Mouse (Mus musculus): ENCODE measurements around the gene Btg1.

The Btg1 gene

GRCm38 (mm10) chr10:96616709-96617116, at the start of gene Btg1:
Btg1 (plus strand) TSS chr10:96617006.
- DNase-seq (ENCODE audit: low spot score) = peak; percentile 98

DNA sequence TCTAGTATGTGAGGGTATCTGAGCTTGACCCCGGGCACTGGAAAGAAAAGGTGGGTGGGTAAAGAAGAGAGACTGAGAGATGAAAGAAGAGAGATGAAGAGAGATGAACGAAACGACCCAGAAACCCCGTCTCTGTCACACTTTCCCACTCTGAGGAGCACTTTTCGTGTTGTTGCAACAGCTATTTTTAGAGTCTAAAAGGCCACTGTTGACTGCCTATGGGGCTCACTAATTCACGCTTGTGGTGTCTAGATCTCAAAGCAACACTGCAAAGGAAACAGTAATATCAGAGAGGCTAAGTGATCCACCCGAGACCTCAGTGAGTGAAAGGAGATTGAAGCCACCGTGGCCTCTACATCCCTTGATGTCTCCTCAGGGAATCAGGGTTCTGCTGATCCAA, 47.3 kb upstream of the Btg1 start:
- DNase-seq (ENCODE audit: low spot score) = no peak

DNA sequence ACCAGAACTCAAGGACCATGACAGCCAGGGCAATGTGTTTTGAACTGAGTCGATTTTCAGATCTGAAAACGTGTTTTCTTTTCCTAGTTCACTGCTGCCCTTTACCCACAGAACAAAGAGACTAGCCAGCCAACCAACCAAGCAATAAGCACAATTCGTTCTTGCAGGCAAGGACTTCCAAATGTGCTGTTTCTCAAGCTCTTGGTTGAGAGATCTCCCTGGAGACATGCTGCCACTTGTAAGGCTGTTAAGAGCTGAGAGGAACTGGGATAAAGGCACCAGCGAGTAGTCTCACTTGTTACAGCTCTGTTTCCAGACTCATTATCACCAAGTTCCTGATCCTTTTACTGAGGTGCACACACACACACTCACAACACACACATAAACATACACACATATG, 45.6 kb upstream of the Btg1 start:
- no peak for DNase-seq (ENCODE audit: low spot score)

DNA sequence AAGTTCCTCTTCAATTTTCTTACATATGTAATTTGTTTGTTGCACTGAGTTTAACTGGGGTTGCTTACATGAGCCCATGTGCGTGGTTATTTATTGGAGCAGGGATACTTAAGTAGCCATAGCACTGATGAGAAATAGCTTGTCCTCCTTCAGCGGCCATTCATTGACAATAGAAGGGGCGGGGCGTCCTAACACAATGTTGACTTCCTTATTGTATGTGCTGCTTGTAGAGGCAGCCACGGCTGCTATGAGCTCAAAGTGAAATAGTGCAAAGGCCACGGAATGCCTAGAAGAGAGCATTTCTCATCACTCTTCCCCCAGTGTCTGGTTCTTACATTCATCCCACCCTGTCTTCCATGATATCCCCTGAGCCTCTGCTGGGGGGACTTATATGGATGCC, 42.0 kb upstream of the Btg1 start:
- DNase-seq (ENCODE audit: low spot score) = no peak

DNA sequence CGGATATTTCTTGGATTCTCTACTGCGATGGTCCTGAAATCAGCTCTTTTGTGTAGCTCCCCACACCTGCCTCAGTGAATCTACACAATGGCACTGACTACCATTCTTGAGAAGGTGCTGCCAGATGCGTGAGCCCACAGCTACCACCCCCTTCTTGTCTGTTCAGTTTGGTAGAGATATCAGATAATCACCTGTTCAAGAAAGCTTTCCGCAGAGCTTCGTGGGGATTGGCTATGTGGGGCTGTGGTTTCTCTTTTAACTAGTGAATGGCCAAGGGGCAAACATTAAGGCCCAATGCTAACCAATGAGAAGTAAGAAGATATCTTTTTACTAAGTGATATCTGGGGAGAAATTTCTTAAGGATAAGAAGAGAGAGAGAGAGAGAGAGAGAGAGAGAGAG, 41.5 kb upstream of the Btg1 start:
- no peak for DNase-seq (ENCODE audit: low spot score)

DNA sequence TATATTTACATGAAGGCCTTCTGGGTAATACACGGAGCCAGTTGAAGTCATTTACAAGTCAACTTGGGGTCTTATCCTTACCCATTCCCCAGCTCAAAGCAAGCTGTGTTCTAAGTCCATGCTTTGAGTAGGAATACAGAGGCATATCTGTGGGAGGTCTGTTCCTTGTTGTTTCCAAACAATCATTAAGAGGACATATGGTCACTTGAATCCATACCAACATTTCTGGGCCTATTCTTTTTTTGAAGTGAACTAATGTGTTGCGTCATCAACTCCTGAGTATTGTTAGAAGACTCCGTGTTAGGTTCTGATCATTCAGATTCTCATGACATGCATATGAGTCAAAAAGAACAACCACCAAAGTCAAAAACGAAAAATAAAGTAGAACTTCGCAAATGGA, 37.9 kb upstream of the Btg1 start:
- DNase-seq (ENCODE audit: low spot score) = no peak

GRCm38 (mm10) chr10:96579436-96579835, 37.4 kb upstream of the Btg1 start:
- DNase-seq (ENCODE audit: low spot score) = peak; percentile 19

DNA sequence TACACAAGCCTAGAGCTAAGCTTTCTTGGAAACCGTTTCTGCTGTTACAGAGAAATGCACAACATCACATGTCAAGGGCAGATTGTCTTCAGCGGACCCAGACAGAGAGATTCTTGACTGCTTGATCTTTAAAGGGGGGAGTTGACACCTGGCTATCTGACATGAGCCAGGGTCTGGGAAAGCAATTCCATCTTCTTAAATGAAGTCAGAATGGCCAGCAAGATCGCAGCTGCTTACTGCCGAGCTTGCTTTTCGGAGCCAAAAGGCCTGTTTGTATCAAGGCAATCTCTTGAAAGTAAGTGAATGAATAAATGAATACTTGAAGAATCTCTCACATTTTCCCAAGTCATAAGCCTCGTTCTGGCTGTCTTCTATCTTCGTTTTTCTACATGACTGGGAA, 36.6 kb upstream of the Btg1 start:
- DNase-seq (ENCODE audit: low spot score) = no peak

DNA sequence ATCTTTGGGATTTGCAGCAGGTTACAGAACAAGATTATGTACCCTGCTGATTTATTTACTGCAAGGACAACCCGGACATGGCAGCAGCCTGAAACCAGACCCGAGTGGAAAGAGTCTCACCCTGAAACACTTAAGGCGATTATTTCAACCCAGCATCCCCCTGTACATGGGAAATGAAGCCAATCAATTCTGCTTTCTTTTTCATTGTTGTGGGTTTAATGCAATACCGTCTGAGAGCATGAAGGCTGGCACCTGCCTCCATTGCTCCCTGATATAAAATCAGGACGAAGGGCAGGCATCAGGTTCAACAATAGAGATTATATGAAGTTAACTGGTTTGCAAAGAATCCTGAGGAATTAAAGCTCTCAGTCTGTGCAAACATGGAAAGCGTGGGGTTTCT, 35.6 kb upstream of the Btg1 start:
- no peak for DNase-seq (ENCODE audit: low spot score)

- DNase-seq (ENCODE audit: low spot score) = no peak
Observed at GRCm38 (mm10) chr10:96586191-96586880, 30.5 kb upstream of the Btg1 start.

GRCm38 (mm10) chr10:96586881-96587217, 30.0 kb upstream of the Btg1 start:
- no peak for DNase-seq (ENCODE audit: low spot score)

DNA sequence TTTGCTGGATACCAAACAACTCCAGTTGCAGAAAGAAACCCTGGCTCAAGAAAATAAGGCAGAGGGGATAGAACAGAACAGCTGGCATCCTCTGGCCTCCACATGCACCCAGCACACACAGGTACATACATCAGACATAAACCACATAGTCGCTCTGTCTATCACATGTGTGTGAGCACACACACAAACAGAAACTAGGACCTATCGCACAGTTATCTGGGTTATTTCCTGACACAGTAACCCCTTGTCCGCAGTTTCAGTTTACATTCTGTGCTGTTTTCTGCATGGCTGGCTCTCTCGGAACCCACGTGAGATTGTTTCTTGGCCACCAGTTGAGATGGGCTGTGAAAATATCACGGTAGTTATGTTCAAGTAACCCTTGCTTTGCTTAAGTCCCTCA, 28.6 kb upstream of the Btg1 start:
- no peak for DNase-seq (ENCODE audit: low spot score)

DNA sequence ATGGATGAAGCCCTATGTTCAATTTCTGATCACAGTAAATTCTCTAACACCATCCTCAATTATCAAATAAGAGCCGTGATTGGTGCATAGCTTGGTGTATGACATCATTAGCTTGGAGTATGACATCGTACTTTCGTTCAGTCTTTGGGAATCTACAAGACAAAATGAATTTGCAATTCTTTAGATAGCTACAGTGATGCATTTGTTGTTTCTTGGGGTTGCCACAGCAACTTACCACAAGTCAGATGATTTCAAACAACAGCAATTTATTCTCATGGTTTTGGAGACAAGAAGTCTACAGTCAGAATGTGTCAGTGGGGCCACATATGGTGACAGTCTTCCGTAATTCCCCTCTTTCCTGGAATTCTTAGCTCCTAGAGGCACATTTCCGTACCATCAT, 27.0 kb upstream of the Btg1 start:
- no peak for DNase-seq (ENCODE audit: low spot score)

GRCm38 (mm10) chr10:96592089-96592488, 24.7 kb upstream of the Btg1 start:
- no peak for DNase-seq (ENCODE audit: low spot score)

- no peak for DNase-seq (ENCODE audit: low spot score)
Observed at GRCm38 (mm10) chr10:96595435-96596132, 21.2 kb upstream of the Btg1 start.

DNA sequence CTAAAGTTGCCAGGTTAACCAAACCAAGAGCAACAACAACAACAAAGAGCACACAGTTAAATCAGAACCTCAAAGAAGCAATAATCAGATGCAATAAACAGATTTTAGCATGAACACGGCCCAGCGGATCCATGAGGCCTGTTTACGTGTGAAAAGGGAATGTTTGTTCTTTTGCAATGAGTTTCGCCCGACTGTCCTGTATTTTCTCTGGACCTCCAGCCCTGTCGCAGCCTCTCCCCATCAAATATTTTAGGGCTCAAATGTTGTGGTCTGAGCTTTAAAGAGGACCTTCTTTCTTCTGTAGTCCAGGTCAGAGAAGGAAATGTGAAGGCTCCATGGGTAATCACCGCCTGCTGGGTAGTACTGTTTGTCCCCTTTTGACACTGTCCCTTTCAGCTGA, 20.4 kb upstream of the Btg1 start:
- no peak for DNase-seq (ENCODE audit: low spot score)

DNA sequence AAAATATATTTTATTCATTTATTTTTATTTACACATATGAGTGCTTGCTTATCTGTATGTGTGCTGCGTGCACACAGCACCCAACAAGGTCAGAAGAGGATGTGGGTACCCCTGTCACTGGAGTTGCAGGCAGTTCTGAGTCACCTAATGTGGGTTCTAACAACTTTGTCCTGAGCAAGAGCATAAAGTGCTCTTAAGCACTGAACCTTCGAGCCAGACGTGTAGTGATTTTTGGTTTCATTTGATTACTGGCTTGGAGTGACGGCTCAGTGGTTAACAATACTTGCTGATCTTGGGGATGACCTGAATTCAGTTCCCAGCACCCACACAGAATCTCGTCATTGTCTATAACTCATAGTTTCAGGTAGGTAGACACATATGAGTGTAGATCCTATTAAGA, 17.2 kb upstream of the Btg1 start:
- DNase-seq (ENCODE audit: low spot score) = no peak

DNA sequence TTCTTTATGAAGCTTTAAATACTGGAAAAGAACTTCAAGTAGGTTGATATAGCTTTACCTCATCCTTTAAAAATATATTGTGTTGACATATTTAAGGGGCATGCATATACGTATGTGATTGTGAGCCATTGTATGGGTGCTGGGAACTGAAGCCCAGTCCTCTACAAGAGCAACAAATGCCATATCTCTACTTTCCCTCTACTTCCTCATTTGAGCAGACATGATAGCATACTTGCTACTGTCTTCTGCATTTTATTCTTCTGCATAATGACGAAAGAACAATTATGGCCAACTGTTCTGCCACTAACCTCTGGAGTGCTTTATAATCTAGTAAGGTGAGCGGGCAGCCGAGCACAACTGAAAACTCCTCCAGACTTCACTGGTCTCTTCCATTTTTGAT, 15.1 kb upstream of the Btg1 start:
- DNase-seq (ENCODE audit: low spot score) = no peak

DNA sequence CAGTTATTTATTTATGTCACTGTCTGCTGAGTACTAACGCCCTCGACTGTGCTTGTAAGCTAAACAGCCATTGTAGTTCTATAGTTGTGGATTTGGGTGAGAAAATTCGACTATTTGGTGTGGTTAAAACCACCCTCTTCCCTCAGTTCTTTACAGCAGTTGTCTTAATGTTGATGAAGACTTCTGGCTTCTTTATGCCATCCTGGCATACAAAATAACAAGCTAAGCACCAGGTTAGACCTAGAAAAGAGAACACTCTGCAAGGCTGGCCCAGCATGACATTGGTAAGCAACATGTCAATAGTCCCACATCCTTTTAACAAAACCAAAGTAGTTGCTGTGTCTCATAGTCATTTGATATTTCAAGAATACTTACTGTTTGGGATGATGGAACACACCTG, 14.5 kb upstream of the Btg1 start:
- DNase-seq (ENCODE audit: low spot score) = no peak

- no peak for DNase-seq (ENCODE audit: low spot score)
Observed at GRCm38 (mm10) chr10:96605168-96605567, 11.6 kb upstream of the Btg1 start.

- no peak for DNase-seq (ENCODE audit: low spot score)
Observed at GRCm38 (mm10) chr10:96605856-96606255, 10.9 kb upstream of the Btg1 start.

DNA sequence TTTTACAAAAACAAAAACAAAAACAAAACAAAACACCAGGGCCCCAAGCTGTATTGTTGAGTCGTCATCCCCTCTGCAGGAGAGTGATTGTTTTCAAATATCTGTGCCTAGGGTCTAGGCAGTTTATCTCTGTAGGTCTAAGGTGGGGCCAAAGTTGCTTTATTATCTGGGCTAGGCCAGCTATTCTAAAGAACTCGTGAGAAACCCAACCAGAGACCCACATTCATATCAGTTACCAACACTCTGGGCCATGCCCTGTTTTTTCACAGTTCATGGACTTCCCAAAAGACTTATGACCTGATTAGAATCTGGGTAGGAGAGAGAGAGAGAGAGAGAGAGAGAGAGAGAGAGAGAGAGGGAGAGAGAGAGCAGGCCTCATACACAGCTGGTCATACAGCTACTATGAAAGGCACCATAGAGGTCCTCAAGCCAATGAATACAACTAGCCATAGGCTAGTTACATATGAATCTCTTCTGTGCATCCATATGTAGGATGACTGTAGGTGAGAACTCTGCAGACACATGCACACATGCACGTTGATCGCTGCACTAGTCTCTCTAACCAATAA, 9.1 kb upstream of the Btg1 start:
- no peak for DNase-seq (ENCODE audit: low spot score)
